Mouse (Mus musculus): ENCODE results near the gene Pop4.

The Pop4 gene

GRCm38 (mm10) chr7:38270703-38271510 is at the start of gene Pop4:
Gene Pop4, minus strand, starts transcription at chr7:38271423.
- peak; percentile 91 to 97 for DNase-seq (ENCODE audit: inconsistent age in 2 of 2, low spot score in 1 of 2)

GRCm38 (mm10) chr7:38320641-38321040 is 49.4 kb upstream of the Pop4 start:
- no peak for DNase-seq (ENCODE audit: inconsistent age in 2 of 2, low spot score in 1 of 2)

DNA sequence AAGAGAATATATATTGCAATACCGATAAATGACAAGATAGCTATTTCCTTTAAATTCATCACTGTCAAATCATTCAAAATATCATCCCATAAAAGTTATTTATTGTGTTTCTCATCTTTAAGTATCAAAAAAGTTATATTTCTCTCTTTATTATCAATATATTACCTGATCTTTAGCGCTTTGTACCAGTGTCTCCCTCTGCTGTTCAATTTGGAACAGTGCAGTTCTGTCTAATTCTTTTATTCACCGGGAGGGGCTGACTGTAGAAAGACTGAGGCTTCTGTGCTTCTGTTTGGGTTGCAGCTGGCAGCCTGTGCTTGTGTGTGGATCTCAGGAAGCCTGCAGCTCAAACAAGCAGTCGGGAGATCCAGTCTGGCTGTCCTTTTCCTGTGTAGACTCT is 11.0 kb upstream of the Pop4 start:
- peak in 1 of 2 experiments; percentile 35 for DNase-seq (ENCODE audit: inconsistent age in 2 of 2, low spot score in 1 of 2)

- no peak for DNase-seq (ENCODE audit: inconsistent age in 2 of 2, low spot score in 1 of 2)
Measured at GRCm38 (mm10) chr7:38272551-38272950, 1.3 kb upstream of the Pop4 start.

- peak; percentile 31 to 80 for DNase-seq (ENCODE audit: inconsistent age in 2 of 2, low spot score in 1 of 2)
Measured at GRCm38 (mm10) chr7:38271859-38272258, 636 bp upstream of the Pop4 start.

GRCm38 (mm10) chr7:38271511-38271811 is 238 bp upstream of the Pop4 start:
- DNase-seq (ENCODE audit: inconsistent age in 2 of 2, low spot score in 1 of 2), result no peak

DNA sequence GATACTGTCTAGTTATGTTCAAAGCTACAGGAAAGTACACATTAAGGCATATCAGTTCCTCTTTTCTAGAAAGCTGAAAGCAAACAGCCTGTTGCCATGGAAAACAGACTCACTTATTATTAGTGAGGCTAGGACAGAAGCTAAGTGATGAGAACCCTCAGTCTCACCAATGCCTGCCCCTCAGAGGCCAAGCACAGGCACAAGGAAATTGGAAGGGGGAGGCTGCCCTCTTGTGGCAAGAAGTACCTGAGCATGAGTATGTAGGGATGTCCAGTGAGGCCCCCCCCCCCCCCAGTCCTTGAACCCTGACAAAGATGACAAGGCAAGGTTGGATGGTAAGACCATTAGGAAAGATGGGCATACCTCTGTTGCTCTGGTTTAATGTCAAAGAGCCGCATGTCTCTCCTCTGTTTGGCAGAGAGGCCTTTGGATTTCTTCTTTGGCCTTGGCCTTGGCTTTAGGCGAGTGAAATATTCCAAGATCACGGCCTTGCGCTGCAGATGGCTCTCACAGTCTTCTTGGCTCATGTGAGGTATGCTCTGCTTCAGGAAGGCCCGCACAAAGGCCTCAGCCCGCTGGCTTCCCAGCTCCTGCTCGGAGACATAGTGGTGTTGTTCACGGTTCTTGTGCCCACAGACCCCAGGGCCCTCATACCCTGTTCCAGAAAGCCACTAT is 4.1 kb downstream of the Pop4 start:
- DNase-seq (ENCODE audit: inconsistent age in 2 of 2, low spot score in 1 of 2), result peak; percentile 76 to 92

DNA sequence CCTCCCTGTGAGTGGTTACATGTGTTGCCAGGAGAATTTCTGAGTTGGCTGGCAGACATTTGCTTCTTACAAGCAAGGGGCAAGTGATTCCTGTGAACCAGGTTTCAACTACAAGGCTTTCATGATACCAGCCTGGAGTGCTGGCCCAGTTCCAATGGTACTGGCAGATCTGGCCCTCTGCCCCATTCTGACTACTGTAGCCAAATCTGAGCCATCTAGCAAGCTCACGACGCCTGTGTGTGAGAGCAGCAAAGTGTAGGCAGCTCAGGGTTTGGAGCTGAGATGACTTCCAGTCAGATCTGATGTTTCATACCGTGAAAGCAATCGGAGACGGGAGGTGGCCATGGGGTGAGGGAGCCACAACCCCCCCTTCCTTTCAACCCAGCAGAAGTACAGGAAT is 8.8 kb downstream of the Pop4 start:
- peak; percentile 64 to 84 for DNase-seq (ENCODE audit: inconsistent age in 2 of 2, low spot score in 1 of 2)

DNA sequence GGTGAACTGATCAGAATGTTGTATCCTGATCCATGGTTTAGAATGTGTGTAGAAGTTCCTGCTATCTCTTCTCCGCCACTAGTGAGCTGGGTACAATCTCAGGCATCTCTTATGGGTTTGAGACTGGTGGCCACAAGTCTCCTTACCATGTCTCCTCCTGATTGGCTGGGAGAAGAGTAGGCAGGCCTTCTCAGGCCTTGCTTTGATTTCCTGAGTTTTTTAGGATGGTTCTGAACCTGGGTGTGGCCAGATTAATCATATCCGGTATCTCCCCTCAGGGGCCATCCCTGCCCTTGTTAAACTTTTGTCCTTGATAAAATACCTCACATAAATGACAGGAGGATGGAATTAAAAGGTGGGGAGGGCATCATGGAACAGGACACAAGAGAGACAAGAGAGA is 11.6 kb downstream of the Pop4 start:
- no peak for DNase-seq (ENCODE audit: inconsistent age in 2 of 2, low spot score in 1 of 2)

- no peak for DNase-seq (ENCODE audit: inconsistent age in 2 of 2, low spot score in 1 of 2)
Measured at GRCm38 (mm10) chr7:38253441-38253840, 17.8 kb downstream of the Pop4 start.

DNA sequence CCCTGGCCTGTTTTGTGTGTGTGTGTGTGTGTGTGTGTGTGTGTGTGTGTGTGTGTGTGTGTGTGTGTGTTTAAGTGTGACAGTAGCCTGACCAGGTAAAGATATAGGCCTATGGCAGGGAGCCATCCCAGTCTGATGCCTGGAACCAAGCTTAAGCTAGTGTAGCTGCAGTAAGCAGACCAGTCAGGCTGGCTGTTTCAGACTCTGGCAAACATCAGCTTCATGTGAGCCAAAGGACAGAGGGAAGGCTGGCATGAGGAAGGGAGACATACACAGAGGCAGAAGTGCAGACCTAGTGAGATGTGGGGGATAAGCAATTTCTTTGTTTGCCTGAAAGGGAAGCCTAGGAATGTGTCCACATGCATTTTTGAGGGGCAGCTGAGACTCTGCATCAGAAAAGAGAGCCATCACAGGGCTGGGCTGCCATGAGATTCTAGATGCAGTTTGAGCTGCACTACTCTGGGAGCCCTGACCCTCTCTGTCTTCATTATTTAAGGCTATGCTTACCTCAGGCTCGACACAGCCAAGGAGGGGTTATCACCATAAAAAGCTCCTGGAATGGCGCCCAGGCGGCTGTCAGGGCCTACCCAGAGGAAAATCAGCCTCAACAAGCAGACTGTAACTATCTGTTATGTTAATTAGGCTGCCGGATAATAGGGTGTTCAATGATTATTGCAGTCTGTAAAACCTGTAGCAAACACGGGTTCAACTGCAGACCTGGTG is 19.6 kb downstream of the Pop4 start:
- no peak for DNase-seq (ENCODE audit: inconsistent age in 2 of 2, low spot score in 1 of 2)

GRCm38 (mm10) chr7:38242417-38242816 is 28.8 kb downstream of the Pop4 start:
- no peak for DNase-seq (ENCODE audit: inconsistent age in 2 of 2, low spot score in 1 of 2)

DNA sequence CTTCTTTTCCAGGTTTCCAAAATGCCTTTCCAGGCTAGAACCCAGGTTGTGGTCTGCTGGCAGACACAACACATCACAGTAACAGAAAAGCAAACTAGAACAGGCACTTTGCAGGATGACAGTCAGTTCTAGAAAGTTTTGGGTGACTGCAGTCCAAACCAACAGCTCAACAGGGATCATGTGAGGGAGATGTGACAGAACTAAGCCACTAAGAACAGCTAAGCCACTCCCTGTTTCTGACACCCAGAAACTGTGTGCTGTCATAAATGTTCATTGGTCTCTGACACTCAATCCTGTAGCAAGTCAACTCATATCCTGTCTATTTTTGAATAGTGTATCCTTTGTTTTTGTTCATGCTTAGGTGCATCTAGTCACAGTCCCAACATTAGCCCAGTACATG is 34.1 kb downstream of the Pop4 start:
- DNase-seq (ENCODE audit: inconsistent age in 2 of 2, low spot score in 1 of 2), result no peak

- no peak for DNase-seq (ENCODE audit: inconsistent age in 2 of 2, low spot score in 1 of 2)
Measured at GRCm38 (mm10) chr7:38236400-38237105, 34.7 kb downstream of the Pop4 start.

DNA sequence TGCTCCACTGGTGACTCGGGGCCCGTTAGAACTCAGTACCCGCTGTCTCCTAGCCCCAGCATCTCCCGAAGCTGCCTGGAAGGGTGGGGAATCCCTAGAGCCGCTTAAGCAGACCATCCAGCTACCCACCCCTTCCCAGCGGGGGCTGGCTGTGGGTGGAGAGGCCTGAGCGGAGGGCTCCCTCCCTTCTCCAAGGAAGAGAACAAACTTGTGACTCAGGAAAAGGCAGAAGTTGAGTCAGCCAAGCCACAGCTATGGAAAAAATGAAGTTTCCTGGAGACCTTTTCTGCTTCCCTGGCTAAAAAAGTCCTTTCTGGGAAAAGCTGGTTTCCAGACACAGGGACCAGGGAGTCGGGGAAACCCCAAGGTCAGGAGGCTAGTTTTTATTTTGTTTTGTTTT is 40.9 kb downstream of the Pop4 start:
- DNase-seq (ENCODE audit: inconsistent age in 2 of 2, low spot score in 1 of 2), result peak; percentile 22 to 51

DNA sequence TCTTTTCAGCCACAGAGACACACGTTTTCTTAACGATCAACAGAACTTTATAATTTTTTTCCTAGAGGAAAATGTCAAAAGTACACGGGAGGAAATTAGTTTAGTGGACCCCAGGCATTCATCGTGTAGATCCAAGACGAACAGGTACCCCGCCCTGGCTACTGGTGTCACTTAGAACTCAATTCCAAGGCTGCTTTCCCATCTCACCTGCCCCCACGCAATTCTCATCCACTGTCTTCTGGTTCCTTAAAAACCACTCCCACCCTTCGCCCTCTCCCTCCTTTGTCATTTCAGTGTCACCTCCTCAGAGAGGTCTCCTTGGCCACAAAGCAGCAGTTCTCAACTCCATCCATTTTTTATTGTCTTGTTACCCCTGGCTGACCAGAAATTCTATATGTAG is 42.9 kb downstream of the Pop4 start:
- DNase-seq (ENCODE audit: inconsistent age in 2 of 2, low spot score in 1 of 2), result no peak

DNA sequence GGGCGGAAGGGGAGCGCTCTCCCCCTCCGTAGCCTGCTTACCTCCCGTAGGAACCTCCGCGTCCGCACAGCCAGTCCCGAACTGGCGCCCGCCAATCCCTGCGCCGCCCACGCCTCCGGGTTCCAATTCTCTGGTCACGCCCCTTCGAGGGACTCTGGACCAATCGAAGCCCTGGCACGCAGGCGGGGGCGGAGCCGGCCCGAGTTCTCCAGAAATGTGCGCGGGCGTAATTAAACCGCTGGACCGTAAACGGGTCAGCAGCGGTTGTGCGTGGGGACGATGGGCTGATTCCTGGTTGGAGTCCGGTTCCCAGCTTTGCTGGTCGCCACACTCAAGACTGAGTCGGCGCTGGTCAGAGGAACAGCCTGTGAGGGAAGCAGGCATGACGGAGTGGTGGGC is 43.3 kb downstream of the Pop4 start, which contains the start of gene Plekhf1:
Plekhf1 (minus strand) TSS at position 117 of the 399 bp plus-strand sequence.
- DNase-seq (ENCODE audit: inconsistent age in 2 of 2, low spot score in 1 of 2), result peak; percentile 92 to 97

GRCm38 (mm10) chr7:38227181-38227899 is 43.9 kb downstream of the Pop4 start:
- DNase-seq (ENCODE audit: inconsistent age in 2 of 2, low spot score in 1 of 2), result peak; percentile 54 to 86

- no peak for DNase-seq (ENCODE audit: inconsistent age in 2 of 2, low spot score in 1 of 2)
Measured at GRCm38 (mm10) chr7:38226226-38226625, 45.0 kb downstream of the Pop4 start.

- peak; percentile 48 to 80 for DNase-seq (ENCODE audit: inconsistent age in 2 of 2, low spot score in 1 of 2)
Measured at GRCm38 (mm10) chr7:38224577-38225369, 46.5 kb downstream of the Pop4 start.
